Mouse (Mus musculus): ENCODE data around the gene Cacna2d4. TPM values are rescaled to one million over a fixed set of nuclear protein-coding genes. Genes with fewer than 3 reads are reported as not detected.
A peak's percentile ranks its signal among the peaks of the same experiment; 100 is the strongest.
"Not testable (repeated sequence)": the region's sequence is repeated elsewhere in the genome, so short reads cannot be mapped to it uniquely, and the experiment has no call there.

Gene Cacna2d4
- polyA plus RNA-seq, 1 experiment from 2014 or later, result not detected

DNA sequence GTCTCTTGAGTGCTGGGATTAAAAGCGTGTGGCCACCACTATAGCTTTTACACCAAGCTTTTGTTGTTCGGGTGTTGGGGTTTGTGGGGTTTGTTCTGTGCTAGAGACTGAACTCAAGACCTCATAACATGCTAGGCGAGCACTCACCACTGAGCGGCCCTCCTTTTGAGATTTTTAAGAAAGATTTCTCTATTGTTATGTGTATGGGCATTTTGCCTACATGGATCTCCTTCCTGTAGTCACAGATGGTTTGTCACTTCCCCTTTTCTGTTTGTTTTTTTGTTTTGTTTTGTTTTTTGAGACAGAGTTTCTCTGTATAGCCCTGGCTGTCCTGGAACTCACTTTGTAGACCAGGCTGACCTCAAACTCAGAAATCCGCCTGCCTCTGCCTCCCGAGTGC is 123.9 kb downstream of the Cacna2d4 start:
- H3K36me3 ChIP-seq (ENCODE audit: inconsistent target), result peaks cover 38% of the 10 kb centered on the region
- H3K4me3 ChIP-seq (ENCODE audit: inconsistent target); H3K79me2 ChIP-seq (ENCODE audit: inconsistent target); H3K27ac ChIP-seq: not testable (repeated sequence)
- 61% methylated on average over 4 of the region's 6 CpGs for WGBS (ENCODE audit: missing documents)

DNA sequence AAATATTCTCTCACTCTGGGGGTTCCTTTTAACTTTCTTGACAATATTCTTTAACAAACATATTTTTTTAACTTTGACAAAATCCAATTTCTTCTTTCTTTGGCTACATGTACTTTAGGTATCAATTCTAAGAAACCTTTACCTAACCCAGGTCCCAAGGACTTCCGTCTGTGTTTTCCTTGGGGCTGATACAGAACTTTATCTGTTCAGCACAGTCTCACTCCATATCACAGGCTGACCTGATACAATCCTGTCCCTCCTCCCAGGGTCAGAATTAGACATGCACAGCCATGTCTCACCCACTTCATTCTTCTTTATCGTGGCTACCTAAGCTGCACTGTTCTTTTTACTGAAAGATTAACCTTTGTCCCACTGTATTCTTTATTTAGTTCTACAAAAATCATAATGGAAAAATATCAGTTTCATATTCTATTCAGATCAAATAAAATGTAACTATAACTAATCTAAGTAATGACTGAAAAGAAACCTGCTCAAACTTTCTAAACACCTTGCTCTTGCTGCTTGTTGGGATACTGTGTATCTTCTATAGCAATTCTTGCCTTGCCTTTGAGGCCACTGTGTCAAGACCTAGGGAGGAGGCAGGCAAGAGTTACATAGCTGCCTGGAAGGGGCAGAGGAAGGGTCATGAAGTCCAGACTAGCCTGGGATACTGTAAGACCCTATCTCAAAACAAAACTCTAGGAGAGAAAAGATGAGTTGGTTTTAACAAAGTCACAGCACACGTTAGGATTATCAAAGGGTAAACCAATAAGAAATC is 124.8 kb downstream of the Cacna2d4 start:
- H3K27ac ChIP-seq, result no peak overlapping the region
- no peak overlapping the region for H3K4me3 ChIP-seq (ENCODE audit: inconsistent target)
- no peaks in the 10 kb centered on the region for H3K79me2 ChIP-seq (ENCODE audit: inconsistent target)
- WGBS (ENCODE audit: missing documents), result 98% methylated on average over 3 of the region's 3 CpGs
- peaks cover 32% of the 10 kb centered on the region; the same call in 1 of the 2 replicates for H3K36me3 ChIP-seq (ENCODE audit: inconsistent target)

GRCm38 (mm10) chr6:119363593-119363992 is 127.3 kb downstream of the Cacna2d4 start:
- peaks cover 6% of the 10 kb centered on the region; the same call in 1 of the 2 replicates for H3K79me2 ChIP-seq (ENCODE audit: inconsistent target)
- H3K4me3 ChIP-seq (ENCODE audit: inconsistent target), result no peak overlapping the region
- WGBS (ENCODE audit: missing documents), result 87% methylated on average over 5 of the region's 5 CpGs
- H3K27ac ChIP-seq, result no peak overlapping the region
- peaks cover 28% of the 10 kb centered on the region; the same call in 1 of the 2 replicates for H3K36me3 ChIP-seq (ENCODE audit: inconsistent target)

GRCm38 (mm10) chr6:119366800-119367199 is 130.5 kb downstream of the Cacna2d4 start:
- H3K27ac ChIP-seq; H3K4me3 ChIP-seq (ENCODE audit: inconsistent target): not testable (repeated sequence)
- Histone ChIP-seq H3K79me2 (ENCODE audit: inconsistent target) (peaks cover 38% of the 10 kb centered on the region), H3K36me3 (ENCODE audit: inconsistent target) (peaks cover 27% of the 10 kb centered on the region)
- WGBS (ENCODE audit: missing documents), result 100% methylated on average over 1 of the region's 4 CpGs

DNA sequence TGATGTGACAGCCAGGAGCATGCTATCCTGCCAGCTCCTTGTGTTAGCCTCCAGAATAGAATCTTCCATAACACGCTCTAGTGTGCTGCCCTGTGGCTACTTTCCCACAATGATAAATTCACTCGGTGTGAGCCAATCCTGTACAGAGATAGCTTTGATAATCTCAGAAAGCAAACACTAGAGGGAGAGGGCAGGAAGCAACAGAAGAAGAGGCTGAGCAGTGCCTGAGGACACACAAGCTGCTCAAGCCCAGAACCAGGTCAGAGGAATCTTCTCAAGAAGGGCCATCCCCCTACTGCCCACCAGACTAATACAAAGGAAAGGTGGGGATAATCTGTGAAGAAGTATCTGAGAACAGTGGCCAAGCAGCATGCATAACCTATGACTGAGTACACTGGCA is 131.1 kb downstream of the Cacna2d4 start:
- Histone ChIP-seq H3K36me3 (ENCODE audit: inconsistent target) (peaks cover 27% of the 10 kb centered on the region), H3K27ac (no peak overlapping the region), H3K4me3 (ENCODE audit: inconsistent target) (no peak overlapping the region), H3K79me2 (ENCODE audit: inconsistent target) (peaks cover 44% of the 10 kb centered on the region)
- 95% methylated on average over 2 of the region's 2 CpGs for WGBS (ENCODE audit: missing documents)

GRCm38 (mm10) chr6:119371624-119372023 is 135.3 kb downstream of the Cacna2d4 start:
- peaks cover 86% of the 10 kb centered on the region for H3K79me2 ChIP-seq (ENCODE audit: inconsistent target)
- no peak overlapping the region for H3K27ac ChIP-seq
- H3K36me3 ChIP-seq (ENCODE audit: inconsistent target), result peaks cover 8% of the 10 kb centered on the region

GRCm38 (mm10) chr6:119372237-119372636 is 135.9 kb downstream of the Cacna2d4 start:
- Histone ChIP-seq H3K36me3 (ENCODE audit: inconsistent target) (peaks cover 8% of the 10 kb centered on the region), H3K27ac (no peak overlapping the region), H3K79me2 (ENCODE audit: inconsistent target) (peaks cover 92% of the 10 kb centered on the region), H3K4me3 (ENCODE audit: inconsistent target) (no peak overlapping the region)
- WGBS (ENCODE audit: missing documents), result 91% methylated on average over 5 of the region's 5 CpGs

More at GRCm38 (mm10) chr6:119371624-119372023, 135.3 kb downstream of the Cacna2d4 start:
- H3K4me3 ChIP-seq (ENCODE audit: inconsistent target), result no peak overlapping the region

DNA sequence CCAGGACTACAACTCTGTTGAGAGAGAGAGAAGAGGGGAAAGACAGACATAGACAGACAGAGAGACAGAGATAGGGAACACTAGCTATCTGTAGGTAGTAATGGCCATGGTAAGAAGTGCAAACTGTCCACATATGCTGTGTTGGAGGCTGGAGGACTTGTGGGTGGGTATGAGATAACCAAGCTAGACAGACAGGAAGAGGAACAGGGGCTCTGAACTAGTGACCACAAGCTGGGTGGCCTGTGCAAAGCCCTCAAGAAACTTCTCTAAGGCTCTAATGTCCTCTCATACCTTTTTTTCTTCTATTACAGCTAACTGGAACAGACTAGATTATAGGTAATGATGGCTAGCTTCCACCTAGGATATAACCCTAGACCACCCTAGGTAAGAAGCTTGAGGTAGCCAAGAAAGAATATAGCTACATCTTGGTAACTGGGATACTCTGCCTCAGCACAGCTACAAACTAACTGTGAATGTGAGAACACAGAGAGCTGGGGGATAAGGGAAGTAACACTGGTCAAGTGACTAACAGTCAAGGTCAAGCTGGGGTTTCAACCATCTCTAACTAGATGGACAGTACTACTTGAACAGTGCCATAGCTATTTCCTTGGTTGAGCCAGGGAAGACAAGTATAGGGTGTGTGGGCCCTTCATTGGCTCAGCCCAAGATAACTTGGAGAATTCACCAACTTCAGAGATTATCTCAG is 136.8 kb downstream of the Cacna2d4 start:
- Histone ChIP-seq H3K27ac (peak overlapping the region; percentile 17; the same call in 1 of the 2 replicates), H3K79me2 (ENCODE audit: inconsistent target) (peaks cover 100% of the 10 kb centered on the region), H3K4me3 (ENCODE audit: inconsistent target) (no peak overlapping the region), H3K36me3 (ENCODE audit: inconsistent target) (peaks cover 8% of the 10 kb centered on the region; the same call in 1 of the 2 replicates)

- Histone ChIP-seq H3K27ac (no peak overlapping the region), H3K4me3 (ENCODE audit: inconsistent target) (no peak overlapping the region), H3K36me3 (ENCODE audit: inconsistent target) (no peaks in the 10 kb centered on the region), H3K79me2 (ENCODE audit: inconsistent target) (peaks cover 100% of the 10 kb centered on the region)
- WGBS (ENCODE audit: missing documents), result 49% methylated on average over 4 of the region's 5 CpGs
Measured at GRCm38 (mm10) chr6:119375035-119375434, 138.7 kb downstream of the Cacna2d4 start.

GRCm38 (mm10) chr6:119377613-119378012 is 141.3 kb downstream of the Cacna2d4 start:
- Histone ChIP-seq H3K79me2 (ENCODE audit: inconsistent target) (peaks cover 100% of the 10 kb centered on the region), H3K27ac (no peak overlapping the region), H3K4me3 (ENCODE audit: inconsistent target) (no peak overlapping the region), H3K36me3 (ENCODE audit: inconsistent target) (no peaks in the 10 kb centered on the region)
- WGBS (ENCODE audit: missing documents), result 0% methylated on average over 2 of the region's 2 CpGs

- H3K36me3 ChIP-seq (ENCODE audit: inconsistent target), result no peaks in the 10 kb centered on the region
- peaks cover 100% of the 10 kb centered on the region for H3K79me2 ChIP-seq (ENCODE audit: inconsistent target)
- 80% methylated on average over 1 of the region's 1 CpGs for WGBS (ENCODE audit: missing documents)
- H3K4me3 ChIP-seq (ENCODE audit: inconsistent target), result no peak overlapping the region
- no peak overlapping the region for H3K27ac ChIP-seq
Measured at GRCm38 (mm10) chr6:119378631-119379030, 142.3 kb downstream of the Cacna2d4 start.

DNA sequence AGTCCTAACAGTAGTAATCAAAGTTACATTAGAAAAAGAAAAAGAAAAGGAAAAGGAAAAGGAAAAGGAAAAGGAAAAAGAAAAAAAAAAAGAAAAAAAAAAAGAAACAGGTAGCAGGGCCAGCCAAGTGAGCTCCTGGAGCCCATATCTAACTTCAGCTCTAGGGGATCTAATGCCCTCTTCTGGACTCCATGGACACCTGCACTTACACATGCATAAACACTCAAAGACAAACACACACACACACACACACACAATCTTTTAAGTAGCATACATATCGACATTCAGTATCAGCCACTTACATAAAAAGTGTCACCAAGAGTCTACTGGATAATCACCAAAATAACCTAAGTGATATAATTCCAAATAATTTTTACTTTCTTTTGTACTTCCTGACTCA is 149.3 kb downstream of the Cacna2d4 start:
- Histone ChIP-seq H3K36me3 (ENCODE audit: inconsistent target) (no peaks in the 10 kb centered on the region), H3K27ac (no peak overlapping the region), H3K4me3 (ENCODE audit: inconsistent target) (no peak overlapping the region), H3K79me2 (ENCODE audit: inconsistent target) (peaks cover 74% of the 10 kb centered on the region)
- 100% methylated on average over 1 of the region's 1 CpGs for WGBS (ENCODE audit: missing documents)

- H3K36me3 ChIP-seq (ENCODE audit: inconsistent target), result no peaks in the 10 kb centered on the region
- no peak overlapping the region for H3K27ac ChIP-seq
- H3K79me2 ChIP-seq (ENCODE audit: inconsistent target), result peaks cover 67% of the 10 kb centered on the region
- 79% methylated on average over 4 of the region's 4 CpGs for WGBS (ENCODE audit: missing documents)
- no peak overlapping the region for H3K4me3 ChIP-seq (ENCODE audit: inconsistent target)
Measured at GRCm38 (mm10) chr6:119386421-119386820, 150.1 kb downstream of the Cacna2d4 start.

DNA sequence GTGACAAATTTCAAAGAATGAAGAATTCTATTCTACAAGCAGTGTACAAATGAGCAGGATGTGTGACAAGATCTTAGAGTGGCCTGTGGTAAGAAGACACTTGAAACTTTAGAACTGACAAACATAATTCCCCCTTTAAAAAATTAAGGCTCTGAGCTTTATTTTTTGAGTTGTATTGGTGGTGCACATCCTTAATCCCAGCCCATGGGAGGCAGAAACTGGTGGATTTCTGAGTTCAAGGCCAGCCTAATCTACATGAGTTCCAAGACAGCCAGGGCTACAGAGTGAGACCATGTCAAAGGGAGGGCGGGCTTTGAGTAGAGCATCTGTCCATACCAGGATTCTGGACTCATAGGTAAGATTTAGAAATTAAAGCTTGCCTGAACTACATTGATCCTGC is 150.5 kb downstream of the Cacna2d4 start:
- H3K4me3 ChIP-seq (ENCODE audit: inconsistent target), result no peak overlapping the region; the same call in 1 of the 2 replicates
- H3K36me3 ChIP-seq (ENCODE audit: inconsistent target), result no peaks in the 10 kb centered on the region
- WGBS (ENCODE audit: missing documents), result 58% methylated on average over 1 of the region's 1 CpGs
- H3K79me2 ChIP-seq (ENCODE audit: inconsistent target), result peaks cover 63% of the 10 kb centered on the region
- no peak overlapping the region for H3K27ac ChIP-seq

Data from macrophage (primary cell).